Mouse (Mus musculus) E14TG2a.4 (cell line): Measurements from ENCODE around the gene Sbno2.

ENCODE experiments used
- CTCF ChIP-seq: conservative IDR thresholded peaks from 2 replicates; pipeline ENCODE4 v1.5.1; 2014; ENCODE audit warnings: low read length
- NANOG ChIP-seq: IDR thresholded peaks from 2 replicates; pipeline ENCODE4 v1.6.1; 2014; ENCODE audit warnings: borderline replicate concordance, low read length, mixed read lengths
- POU5F1 ChIP-seq: IDR thresholded peaks from 2 replicates; pipeline ENCODE4 v1.6.1; 2014; ENCODE audit warnings: low read length, borderline replicate concordance

- TF ChIP-seq CTCF (no peak), NANOG (no peak), POU5F1 (no peak)
Measured at GRCm38 (mm10) chr10:80143664-80144063, 38.3 kb upstream of the Sbno2 start.
